Mouse (Mus musculus) lung, adult 2 months (tissue): ENCODE results near the gene Gm19426. TPM values are rescaled to one million over a fixed set of nuclear protein-coding genes. Genes with fewer than 3 reads are reported as not detected.
"Not testable (repeated sequence)": the region's sequence is repeated elsewhere in the genome, so short reads cannot be mapped to it uniquely, and the experiment has no call there.

ENCODE experiments used
- DNase-seq: peaks from one replicate; pipeline ENCODE4 v3.0.0; 2022
- H3K4me1 ChIP-seq: fragments of 200-500 bp; 2 replicates; pipeline ENCODE4 v1.6.1; 2011; ENCODE audit warnings: low read length; ENCODE audit not compliant: control insufficient read depth, insufficient read depth
- H3K4me3 ChIP-seq: fragments of 200-500 bp; replicated peaks from 2 replicates; pipeline ENCODE3; 2011; ENCODE audit warnings: low read depth, mild to moderate bottlenecking, control low read depth, low read length; ENCODE audit errors: extremely low read depth
- CTCF ChIP-seq: fragments of 200-500 bp; IDR thresholded peaks from 2 replicates; pipeline ENCODE4 v1.5.1; 2011; ENCODE audit warnings: mild to moderate bottlenecking, low read length, control low read depth; ENCODE audit not compliant: insufficient read depth
- POLR2A ChIP-seq: fragments of 200-500 bp; IDR thresholded peaks from 2 replicates; pipeline ENCODE4 v1.6.1; 2011; ENCODE audit warnings: low read depth, mild to moderate bottlenecking, control low read depth, low read length, borderline replicate concordance; ENCODE audit errors: extremely low read depth
- WGBS: fragments of 180-500 bp; shearing (Covaris S2); methylation state at CpG from one replicate; pipeline ENCODE4 v1.1.7; 2018; 5-methylcytosine and 5-hydroxymethylcytosine counted together
- polyA plus RNA-seq: library from polyadenylated mRNA; depleted of rRNA; stranded (reverse); fragments of >200 nt; gene quantifications from 2 replicates; pipeline ENCODE4 v1.2.3, GENCODE M21; 2012

Gene Gm19426
- polyA plus RNA-seq, 1 experiment, result 4.1 TPM

DNA sequence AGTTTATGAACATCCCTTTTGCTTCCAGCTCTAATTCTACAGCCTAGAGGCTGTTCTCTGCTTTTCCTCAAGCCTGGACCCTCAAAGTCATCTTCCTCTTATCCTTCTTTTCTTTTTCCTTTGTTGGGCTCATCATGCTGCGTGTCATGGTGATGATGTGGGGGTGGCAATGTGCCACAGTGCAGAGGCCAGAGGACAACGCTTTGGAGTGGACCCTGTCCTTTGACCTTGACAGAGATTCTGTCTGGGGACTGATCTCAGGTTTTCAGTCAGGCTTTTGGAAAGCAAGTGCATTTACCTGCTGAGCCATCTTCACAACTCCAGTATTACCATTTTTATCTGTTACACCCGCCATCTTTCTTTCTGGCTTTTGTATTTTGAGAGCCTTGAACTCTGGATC, 12.2 kb downstream of the Gm19426 start:
- no peak for DNase-seq
- 78% methylated on average over 3 of the region's 3 CpGs for WGBS
- Histone ChIP-seq H3K4me1 (0 out of 2 replicates have a peak, but pooled peaks cover 2% of the 10 kb centered on the region), H3K4me3 (no peak overlapping the region)
- no peak for TF ChIP-seq CTCF
- no peak for TF ChIP-seq POLR2A

DNA sequence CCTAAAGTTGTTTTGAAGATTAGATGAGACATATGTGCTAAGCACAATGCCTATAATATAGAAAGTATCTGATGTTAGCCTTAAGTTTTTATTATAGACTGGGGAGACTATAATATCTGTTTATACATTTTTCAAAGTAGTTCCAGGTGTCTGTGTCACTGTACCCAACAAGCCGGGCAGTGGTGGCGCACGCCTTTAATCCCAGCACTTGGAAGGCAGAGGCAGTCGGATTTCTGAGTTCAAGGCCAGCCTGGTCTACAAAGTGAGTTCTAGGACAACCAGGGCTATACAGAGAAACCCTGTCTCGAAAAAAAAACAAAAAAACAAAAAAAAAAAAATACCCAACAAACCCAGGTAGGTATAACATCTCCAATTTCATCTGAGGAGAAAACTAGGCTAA, 15.3 kb downstream of the Gm19426 start:
- DNase-seq, H3K4me1 ChIP-seq, H3K4me3 ChIP-seq: not testable (repeated sequence)
- 80% methylated on average over 5 of the region's 5 CpGs for WGBS

DNA sequence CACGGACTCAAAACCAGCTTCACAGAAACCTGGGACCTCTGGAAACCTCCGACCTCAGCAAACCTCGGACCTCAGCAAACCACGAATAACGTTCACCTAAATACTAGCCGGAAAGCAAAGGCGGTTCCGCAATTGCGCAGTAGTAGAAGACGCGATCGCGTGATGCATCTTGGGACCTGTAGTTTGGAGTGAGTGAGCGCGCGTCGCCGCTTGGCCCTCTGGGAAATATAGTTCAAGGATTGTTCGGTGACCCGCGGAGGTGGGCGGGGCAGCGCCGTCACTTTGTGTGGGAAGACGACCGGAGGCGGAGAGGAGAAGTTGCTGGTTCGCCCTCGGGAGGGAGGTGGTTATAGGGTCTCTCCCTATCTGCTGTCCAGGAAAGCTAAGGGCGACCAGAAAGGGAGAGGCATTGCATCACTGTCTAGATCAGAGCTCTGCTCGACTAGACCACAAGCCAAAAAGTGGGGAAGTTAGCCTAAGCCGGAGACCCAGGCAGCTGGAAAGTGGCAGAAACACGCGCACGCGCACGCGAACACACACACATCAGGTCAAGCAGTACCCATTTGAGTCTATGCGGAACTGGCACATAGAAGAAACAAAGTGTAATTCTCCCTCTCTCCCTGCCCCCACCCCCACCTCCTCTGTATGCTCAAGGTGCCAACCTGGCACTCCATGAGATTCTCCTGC, 16.1 kb downstream of the Gm19426 start, which contains the start of gene Clp1:
TSS of gene Clp1 (minus strand) at position 179 of the 687 bp plus-strand sequence.
- WGBS, result under 1% methylated on average over 39 of the region's 39 CpGs
- Histone ChIP-seq H3K4me1 (0 out of 2 replicates have a peak, but pooled peaks cover 2% of the 10 kb centered on the region), H3K4me3 (peak within 1 kb of the TSS; percentile 85)
- peak; percentile 95 for DNase-seq
- TF ChIP-seq CTCF (no peak), POLR2A (peak; percentile 89)

DNA sequence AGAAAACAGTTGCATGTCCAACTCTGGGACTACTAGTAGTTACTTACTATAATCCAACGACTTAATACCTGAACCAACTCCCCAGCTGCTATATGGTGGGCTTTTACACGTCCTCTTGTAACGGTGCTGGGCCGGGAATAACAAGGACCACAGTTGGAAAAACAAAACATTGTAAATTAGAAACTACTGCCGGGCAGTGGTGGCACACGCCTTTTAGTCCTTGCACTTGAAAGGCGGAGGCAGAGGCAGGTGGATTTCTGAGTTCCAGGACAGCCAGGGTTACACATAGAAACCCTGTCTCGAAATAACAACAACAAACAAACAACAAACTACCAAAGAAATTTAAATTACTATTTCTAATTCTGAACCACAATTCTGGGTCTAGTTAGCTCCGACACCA, 16.7 kb downstream of the Gm19426 start:
- DNase-seq, result no peak
- WGBS, result 2% methylated on average over 9 of the region's 9 CpGs
- Histone ChIP-seq H3K4me3 (peak overlapping the region; percentile 45), H3K4me1 (0 out of 2 replicates have a peak, but pooled peaks cover 2% of the 10 kb centered on the region)
- no peak for TF ChIP-seq POLR2A
- no peak for TF ChIP-seq CTCF

DNA sequence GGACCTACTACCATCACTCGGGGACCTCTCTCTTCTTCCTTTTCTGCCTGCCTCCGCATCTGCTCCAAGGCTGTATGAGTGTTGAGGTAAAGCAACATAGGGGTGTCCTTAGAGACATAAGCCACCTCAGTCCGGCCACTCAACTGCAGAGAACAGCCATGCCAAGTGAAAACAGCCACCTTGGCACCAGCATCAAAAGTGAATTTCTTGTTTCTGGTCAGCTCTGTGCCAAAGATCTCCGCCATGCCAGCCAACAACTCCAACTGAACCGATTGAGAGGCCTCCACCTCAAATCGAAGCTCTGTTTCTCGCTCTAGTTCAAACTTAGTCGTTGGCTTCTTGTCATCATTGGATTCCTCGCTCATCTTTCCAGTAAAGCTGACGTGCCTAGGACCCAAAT, 17.7 kb downstream of the Gm19426 start:
- 89% methylated on average over 10 of the region's 10 CpGs for WGBS
- H3K4me3 ChIP-seq, result no peak overlapping the region
- 0 out of 2 replicates have a peak, but pooled peaks cover 2% of the 10 kb centered on the region for H3K4me1 ChIP-seq
- TF ChIP-seq POLR2A, result no peak
- no peak for TF ChIP-seq CTCF
- DNase-seq, result no peak

DNA sequence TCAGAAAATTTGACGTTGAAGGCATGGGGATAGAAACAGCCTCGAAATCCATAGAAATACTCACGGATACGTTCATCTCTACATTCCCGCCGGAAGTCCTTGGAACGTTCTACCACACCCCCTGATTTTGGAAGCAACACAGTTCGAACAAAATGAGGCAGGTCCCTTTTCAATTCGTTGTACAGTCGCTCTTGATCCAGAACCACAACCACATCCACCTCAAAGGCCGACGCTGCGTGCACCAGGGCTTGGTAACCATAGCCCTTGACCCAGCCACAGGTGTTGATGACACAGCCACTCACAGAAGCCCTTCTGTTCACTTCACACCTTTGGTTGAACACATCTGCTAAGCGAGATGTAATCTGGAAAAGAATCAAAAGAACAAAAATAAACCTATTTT, 19.6 kb downstream of the Gm19426 start:
- no peak overlapping the region for H3K4me3 ChIP-seq
- no peak for TF ChIP-seq POLR2A
- TF ChIP-seq CTCF, result no peak
- no peak for DNase-seq
- H3K4me1 ChIP-seq, result 0 out of 2 replicates have a peak, but pooled peaks cover 2% of the 10 kb centered on the region
- WGBS, result 90% methylated on average over 14 of the region's 14 CpGs

DNA sequence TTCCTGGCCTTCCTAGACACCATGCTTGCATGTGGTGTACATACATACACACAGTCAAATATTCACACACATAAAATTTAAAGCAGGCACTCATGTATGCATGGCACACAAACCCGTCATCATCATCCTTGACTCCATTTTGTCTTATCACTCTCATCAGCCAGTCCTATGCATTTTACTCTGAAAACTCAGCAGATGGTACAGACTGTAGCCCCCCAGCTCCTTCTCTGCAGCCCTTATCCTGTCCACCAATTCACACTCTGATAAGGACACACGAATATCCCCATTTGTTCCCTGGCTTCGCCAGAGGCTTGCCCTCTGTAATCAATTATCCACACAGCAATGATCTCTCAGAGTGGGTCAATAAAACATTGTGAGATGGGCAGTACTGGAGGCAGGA, 22.3 kb downstream of the Gm19426 start:
- DNase-seq, result no peak
- no peak for TF ChIP-seq POLR2A
- TF ChIP-seq CTCF, result no peak
- 89% methylated on average over 3 of the region's 3 CpGs for WGBS
- H3K4me3 ChIP-seq, result no peak overlapping the region
- H3K4me1 ChIP-seq, result no peaks in the 10 kb centered on the region

DNA sequence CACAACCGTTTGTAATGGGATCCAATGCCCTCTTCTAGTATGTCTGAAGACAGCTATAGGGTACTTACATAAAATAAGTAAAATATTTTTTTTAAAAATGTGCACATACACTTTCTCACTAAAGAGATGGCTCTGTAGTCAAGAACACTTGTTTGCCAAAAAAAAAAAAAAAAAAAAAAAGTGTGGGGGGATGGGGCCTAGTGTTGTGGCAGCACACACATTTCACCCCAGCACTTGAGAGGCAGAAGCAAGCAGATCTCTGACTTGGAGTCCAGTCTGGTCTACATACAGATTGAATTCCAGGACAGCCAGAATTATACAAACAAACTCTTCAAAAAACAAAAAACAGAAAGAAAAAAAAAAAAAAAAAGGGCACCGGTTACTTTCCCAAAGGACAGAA, 22.7 kb downstream of the Gm19426 start:
- TF ChIP-seq CTCF (no peak), POLR2A (no peak)
- no peak for DNase-seq
- Histone ChIP-seq H3K4me1 (no peaks in the 10 kb centered on the region), H3K4me3 (no peak overlapping the region)
- 86% methylated on average over 2 of the region's 2 CpGs for WGBS

DNA sequence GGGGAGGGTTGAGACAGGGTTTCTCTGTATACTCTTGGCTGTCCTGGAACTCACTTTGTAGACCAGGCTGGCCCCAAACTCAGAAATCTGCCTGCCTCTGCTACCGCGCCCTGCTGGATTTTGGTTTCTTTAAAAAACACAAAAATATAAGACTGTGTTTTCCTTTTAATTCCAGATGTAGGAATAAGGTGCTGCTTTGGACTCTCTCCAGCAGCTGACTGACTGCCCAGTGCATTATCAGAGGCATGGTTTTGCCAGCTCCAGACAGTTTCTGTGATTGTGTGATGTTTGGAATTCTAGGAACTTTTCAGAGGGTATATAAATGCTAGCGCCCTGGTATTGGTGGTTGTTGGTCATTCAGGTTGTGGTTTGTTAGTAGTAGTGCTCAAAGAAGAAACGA, 26.1 kb downstream of the Gm19426 start:
- 92% methylated on average over 4 of the region's 4 CpGs for WGBS
- H3K4me3 ChIP-seq, result no peak overlapping the region
- peaks cover 5% of the 10 kb centered on the region for H3K4me1 ChIP-seq
- DNase-seq, result no peak
- no peak for TF ChIP-seq CTCF
- no peak for TF ChIP-seq POLR2A

DNA sequence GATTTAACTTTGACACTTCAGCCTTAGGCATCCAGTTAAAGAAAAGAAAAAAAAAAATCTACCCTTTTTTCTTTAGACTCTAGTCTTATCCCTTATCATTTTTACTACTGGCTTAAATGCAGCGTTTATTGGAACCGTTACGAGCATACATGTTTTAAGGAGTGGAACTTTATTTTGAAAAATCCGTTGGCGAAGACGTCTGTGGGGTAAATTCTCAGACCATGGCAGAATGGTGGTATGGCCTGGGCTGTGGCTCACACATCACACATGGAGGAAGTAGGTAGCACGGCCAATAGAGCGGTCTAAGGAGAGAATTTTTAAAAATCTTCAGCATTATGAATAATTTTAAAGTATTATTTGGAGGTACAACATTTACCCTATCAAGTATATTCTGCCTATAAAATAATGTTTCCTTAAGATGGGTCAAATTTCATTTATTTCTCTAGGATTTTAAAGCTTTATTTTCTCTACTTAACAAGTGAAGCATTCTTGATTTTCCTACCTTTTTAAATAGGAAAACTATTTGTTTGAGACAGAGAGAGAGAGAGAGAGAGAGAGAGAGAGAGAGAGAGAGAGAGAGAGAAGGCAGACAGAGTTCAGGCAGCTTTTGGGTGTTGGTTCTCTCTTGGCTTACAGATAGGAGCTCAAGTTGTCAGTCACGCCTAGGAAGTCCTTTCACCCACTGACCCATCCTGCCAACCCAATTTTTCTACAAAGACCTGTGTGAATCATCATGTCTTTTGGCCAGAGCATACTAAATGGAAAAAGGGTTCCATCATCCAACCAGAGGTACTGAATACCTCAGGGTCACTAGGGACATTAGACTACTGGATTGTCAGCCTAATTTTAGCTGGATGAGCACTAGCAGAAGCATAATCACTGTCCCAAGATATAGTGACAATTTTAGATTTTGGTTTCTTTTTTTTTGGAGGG, 26.8 kb downstream of the Gm19426 start:
- no peak for DNase-seq
- WGBS, result 18% methylated on average over 9 of the region's 9 CpGs
- Histone ChIP-seq H3K4me1 (peaks cover 5% of the 10 kb centered on the region), H3K4me3 (no peak overlapping the region)
- TF ChIP-seq CTCF (no peak), POLR2A (no peak)
